Mouse (Mus musculus): ENCODE measurements around the gene Tmed11. TPM values are rescaled to one million over a fixed set of nuclear protein-coding genes. Genes with fewer than 3 reads are reported as not detected.

Tmed11 gene
- polyA plus RNA-seq, 1 experiment from 2014 or later = 0.12 TPM

DNA sequence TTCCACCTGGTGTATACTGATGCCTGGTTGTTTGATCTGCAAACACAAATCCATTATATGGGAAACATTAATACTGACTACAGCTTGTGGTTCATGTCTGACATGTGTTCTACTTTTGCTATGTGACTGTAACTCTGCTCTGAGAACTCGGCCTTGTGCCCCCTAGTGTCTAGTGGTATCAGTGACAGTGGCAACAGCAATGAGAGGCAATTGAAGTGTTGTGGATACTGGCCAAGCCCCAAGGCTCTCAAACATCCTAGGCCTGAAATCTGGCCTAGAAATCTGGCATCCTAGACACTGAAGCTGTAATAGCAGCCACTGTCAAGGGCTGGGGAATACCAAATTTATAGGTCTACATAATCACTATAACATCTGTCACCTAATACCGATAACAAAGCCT, 51.3 kb downstream of the Tmed11 start:
- 60% methylated on average over 2 of the region's 2 CpGs for WGBS
- no peaks in the 10 kb centered on the region for H3K9me3 ChIP-seq (ENCODE audit: control insufficient read depth, low read length)
- no peaks in the 10 kb centered on the region for H3K4me1 ChIP-seq (replicated peaks; ENCODE audit: control insufficient read depth, insufficient read depth)
- no peak overlapping the region for H3K4me3 ChIP-seq (ENCODE audit: low read depth, low read length)
- no peak for DNase-seq (ENCODE audit: low spot score)
- no peaks in the 10 kb centered on the region for H3K36me3 ChIP-seq (ENCODE audit: control insufficient read depth, insufficient read depth, low read length)
- H3K9ac ChIP-seq (ENCODE audit: low read length) = no peak overlapping the region
- TF ChIP-seq CTCF (IDR thresholded peaks at IDR 0.05; ENCODE audit: low read depth) (peak; percentile 48), EP300 (optimal IDR thresholded peaks at IDR 0.05) (no peak)
- no peak for ATAC-seq (ENCODE audit: low FRiP score, low TSS enrichment)
- no peak overlapping the region for H3K27ac ChIP-seq (replicated peaks)
- no peaks in the 10 kb centered on the region for H3K27me3 ChIP-seq (ENCODE audit: control insufficient read depth, insufficient read depth, low read length)
- H3K4me2 ChIP-seq (replicated peaks; ENCODE audit: low read depth) = no peak overlapping the region

DNA sequence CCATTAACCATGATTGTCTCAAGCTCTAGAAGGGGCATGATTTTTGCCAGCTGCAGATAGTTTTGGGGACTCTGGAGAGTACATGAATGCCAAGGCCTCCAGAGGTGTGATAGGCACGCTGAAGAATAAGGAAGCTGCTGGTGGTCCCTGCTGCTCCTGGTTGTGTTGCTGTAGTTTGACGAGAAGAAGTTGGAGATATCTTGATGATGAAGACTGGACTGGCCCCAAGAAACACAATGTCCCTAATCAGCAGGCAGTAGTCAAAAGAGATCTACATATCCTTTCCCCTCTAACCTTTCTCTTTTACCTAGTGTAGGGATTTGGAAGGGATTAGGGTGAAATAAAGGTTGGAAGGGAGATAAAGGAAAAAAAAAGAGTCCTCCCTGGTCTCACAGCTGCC, 52.6 kb downstream of the Tmed11 start:
- Histone ChIP-seq H3K27me3 (ENCODE audit: control insufficient read depth, insufficient read depth, low read length) (no peaks in the 10 kb centered on the region), H3K4me1 (replicated peaks; ENCODE audit: control insufficient read depth, insufficient read depth) (no peaks in the 10 kb centered on the region), H3K27ac (replicated peaks) (no peak overlapping the region), H3K36me3 (ENCODE audit: control insufficient read depth, insufficient read depth, low read length) (no peaks in the 10 kb centered on the region), H3K4me3 (ENCODE audit: low read depth, low read length) (no peak overlapping the region), H3K9ac (ENCODE audit: low read length) (no peak overlapping the region), H3K9me3 (ENCODE audit: control insufficient read depth, low read length) (no peaks in the 10 kb centered on the region), H3K4me2 (replicated peaks; ENCODE audit: low read depth) (no peak overlapping the region)
- no peak for TF ChIP-seq CTCF (IDR thresholded peaks at IDR 0.05; ENCODE audit: low read depth)
- TF ChIP-seq EP300 (optimal IDR thresholded peaks at IDR 0.05) = no peak
- no peak for DNase-seq (ENCODE audit: low spot score)
- no peak for ATAC-seq (ENCODE audit: low FRiP score, low TSS enrichment)
- WGBS = 61% methylated on average over 2 of the region's 2 CpGs

DNA sequence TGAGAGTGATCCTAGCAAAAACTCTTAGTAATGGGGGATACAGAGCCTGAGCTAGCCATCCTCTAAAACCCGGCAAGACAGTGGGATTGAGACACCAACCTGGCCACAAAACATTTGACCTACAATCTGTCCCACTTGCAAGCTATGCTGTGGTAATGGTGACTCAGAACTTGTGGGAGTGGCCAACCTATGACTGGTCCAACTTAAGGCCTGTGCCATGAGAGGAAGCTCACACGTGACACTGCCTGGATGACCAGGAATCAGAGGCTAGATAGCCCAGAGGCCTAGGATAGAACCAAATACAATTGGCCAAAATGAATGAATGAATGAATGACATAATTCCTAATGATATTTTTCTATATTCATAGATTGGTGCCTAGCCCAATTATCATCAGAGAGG, 53.3 kb downstream of the Tmed11 start:
- Histone ChIP-seq H3K4me3 (ENCODE audit: low read depth, low read length) (no peak overlapping the region), H3K27ac (replicated peaks) (no peak overlapping the region), H3K9ac (ENCODE audit: low read length) (no peak overlapping the region), H3K36me3 (ENCODE audit: control insufficient read depth, insufficient read depth, low read length) (no peaks in the 10 kb centered on the region), H3K4me1 (replicated peaks; ENCODE audit: control insufficient read depth, insufficient read depth) (no peaks in the 10 kb centered on the region), H3K27me3 (ENCODE audit: control insufficient read depth, insufficient read depth, low read length) (no peaks in the 10 kb centered on the region), H3K4me2 (replicated peaks; ENCODE audit: low read depth) (no peak overlapping the region), H3K9me3 (ENCODE audit: control insufficient read depth, low read length) (no peaks in the 10 kb centered on the region)
- 66% methylated on average over 2 of the region's 2 CpGs for WGBS
- DNase-seq (ENCODE audit: low spot score) (no peak), ATAC-seq (ENCODE audit: low FRiP score, low TSS enrichment) (no peak)
- no peak for TF ChIP-seq CTCF (IDR thresholded peaks at IDR 0.05; ENCODE audit: low read depth)
- no peak for TF ChIP-seq EP300 (optimal IDR thresholded peaks at IDR 0.05)

DNA sequence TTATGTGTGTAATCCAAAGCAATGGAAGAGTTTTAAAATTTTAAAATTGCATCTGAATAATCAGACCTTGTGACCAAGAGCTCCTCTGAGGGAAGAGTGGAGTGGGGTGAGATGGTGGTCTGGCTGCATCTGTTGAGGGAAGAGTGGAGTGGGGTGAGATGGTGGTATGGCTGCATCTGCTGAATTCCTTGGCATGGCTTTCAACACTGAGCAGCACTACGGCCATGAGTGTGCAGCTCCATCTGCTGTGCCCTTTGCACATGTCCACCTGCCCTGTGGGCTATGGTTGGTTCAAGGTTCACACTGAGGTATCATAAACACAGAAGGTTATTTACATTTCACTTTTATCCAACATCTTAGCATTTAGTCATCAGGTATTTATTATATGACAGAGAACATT, 67.7 kb downstream of the Tmed11 start:
- Histone ChIP-seq H3K27me3 (ENCODE audit: control insufficient read depth, insufficient read depth, low read length) (no peaks in the 10 kb centered on the region), H3K4me2 (replicated peaks; ENCODE audit: low read depth) (no peak overlapping the region), H3K36me3 (ENCODE audit: control insufficient read depth, insufficient read depth, low read length) (no peaks in the 10 kb centered on the region), H3K27ac (replicated peaks) (no peak overlapping the region), H3K9ac (ENCODE audit: low read length) (no peak overlapping the region), H3K4me1 (replicated peaks; ENCODE audit: control insufficient read depth, insufficient read depth) (no peaks in the 10 kb centered on the region), H3K4me3 (ENCODE audit: low read depth, low read length) (no peak overlapping the region), H3K9me3 (ENCODE audit: control insufficient read depth, low read length) (no peaks in the 10 kb centered on the region)
- WGBS = 74% methylated on average over 1 of the region's 1 CpGs
- no peak for DNase-seq (ENCODE audit: low spot score)
- ATAC-seq (ENCODE audit: low FRiP score, low TSS enrichment) = no peak
- TF ChIP-seq CTCF (IDR thresholded peaks at IDR 0.05; ENCODE audit: low read depth) = peak; percentile 12; the same call in 1 of the 2 replicates
- no peak for TF ChIP-seq EP300 (optimal IDR thresholded peaks at IDR 0.05)

Other genes with a start within 250 kb of the Tmed11 start
- 1.8 and 2.2 TPM in 2 replicates for gene Cplx1, start 245.3 kb downstream of the Tmed11 start, polyA plus RNA-seq (2015; fragmentation: Nextera tagmentation; extraction: Ambion mirVana)
- gene Gak, start 165.6 kb downstream of the Tmed11 start, polyA plus RNA-seq (2015; fragmentation: Nextera tagmentation; extraction: Ambion mirVana) = 36.1 and 38.3 TPM in 2 replicates
- 15.6 and 17.0 TPM in 2 replicates for gene Tmem175, start 165.6 kb downstream of the Tmed11 start, polyA plus RNA-seq (2015; fragmentation: Nextera tagmentation; extraction: Ambion mirVana)
- 5.3 and 5.9 TPM in 2 replicates for gene Idua, start 135.0 kb downstream of the Tmed11 start, polyA plus RNA-seq (2015; fragmentation: Nextera tagmentation; extraction: Ambion mirVana)
- 4.6 and 4.9 TPM in 2 replicates for gene Dgkq, start 125.7 kb downstream of the Tmed11 start, polyA plus RNA-seq (2015; fragmentation: Nextera tagmentation; extraction: Ambion mirVana)
- gene Slc26a1, start 119.8 kb downstream of the Tmed11 start, polyA plus RNA-seq (2015; fragmentation: Nextera tagmentation; extraction: Ambion mirVana) = 0.17 and 0.22 TPM in 2 replicates
- 21.2 and 22.2 TPM in 2 replicates for gene Fgfrl1, start 103.0 kb downstream of the Tmed11 start, polyA plus RNA-seq (2015; fragmentation: Nextera tagmentation; extraction: Ambion mirVana)
- 0.42 and 0.77 TPM in 2 replicates for gene Rnf212, start 20.4 kb downstream of the Tmed11 start, polyA plus RNA-seq (2015; fragmentation: Nextera tagmentation; extraction: Ambion mirVana)
- not detected in 2 replicates for gene Vmn2r8, start 13.5 kb upstream of the Tmed11 start, polyA plus RNA-seq (2015; fragmentation: Nextera tagmentation; extraction: Ambion mirVana)
- not detected in 2 replicates for gene Vmn2r9, start 57.2 kb upstream of the Tmed11 start, polyA plus RNA-seq (2015; fragmentation: Nextera tagmentation; extraction: Ambion mirVana)
- 0.01 TPM in 1 of 2 replicates, not detected in the other for gene Vmn2r10, start 211.2 kb upstream of the Tmed11 start, polyA plus RNA-seq (2015; fragmentation: Nextera tagmentation; extraction: Ambion mirVana)

All from stomach, postnatal 0 days (tissue).